Mouse (Mus musculus) monocyte, adult 2 months (primary cell): ENCODE measurements at regions not wholly inside any gene's neighbourhood (a gene's known extent, or its start where the extent isn't known, plus 50 kb on each side); places are given as distances from the start of the nearest gene placed in this dataset.
"Not testable (repeated sequence)": the region's sequence is repeated elsewhere in the genome, so short reads cannot be mapped to it uniquely, and the experiment has no call there.

Source experiments
- DNase-seq, 2 experiments: peaks; one replicate each; pipeline ENCODE4 v3.0.0; 2022; ENCODE audit warnings: low spot score in 2 of 2, low read depth in 1 of 2

DNA sequence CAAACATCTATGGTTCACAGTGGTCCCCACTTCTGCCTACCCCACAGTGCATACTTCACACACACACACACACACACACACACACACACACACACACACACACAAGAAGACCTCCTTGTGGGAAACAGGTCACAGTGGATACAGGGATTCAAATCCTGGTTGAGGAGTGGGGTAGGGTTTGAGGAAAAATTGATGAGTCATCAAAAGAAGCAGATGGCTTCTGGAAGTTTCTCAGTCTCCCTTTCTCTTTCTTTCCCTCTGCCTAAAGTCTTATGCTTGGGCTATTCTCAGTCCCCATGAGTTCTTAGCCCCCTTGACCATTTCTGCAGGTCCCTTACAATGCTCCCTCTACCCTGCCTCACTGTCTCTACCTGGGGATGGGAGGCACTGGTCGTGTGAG, 56.4 kb downstream of the Rassf10 start:
- no peak for DNase-seq

DNA sequence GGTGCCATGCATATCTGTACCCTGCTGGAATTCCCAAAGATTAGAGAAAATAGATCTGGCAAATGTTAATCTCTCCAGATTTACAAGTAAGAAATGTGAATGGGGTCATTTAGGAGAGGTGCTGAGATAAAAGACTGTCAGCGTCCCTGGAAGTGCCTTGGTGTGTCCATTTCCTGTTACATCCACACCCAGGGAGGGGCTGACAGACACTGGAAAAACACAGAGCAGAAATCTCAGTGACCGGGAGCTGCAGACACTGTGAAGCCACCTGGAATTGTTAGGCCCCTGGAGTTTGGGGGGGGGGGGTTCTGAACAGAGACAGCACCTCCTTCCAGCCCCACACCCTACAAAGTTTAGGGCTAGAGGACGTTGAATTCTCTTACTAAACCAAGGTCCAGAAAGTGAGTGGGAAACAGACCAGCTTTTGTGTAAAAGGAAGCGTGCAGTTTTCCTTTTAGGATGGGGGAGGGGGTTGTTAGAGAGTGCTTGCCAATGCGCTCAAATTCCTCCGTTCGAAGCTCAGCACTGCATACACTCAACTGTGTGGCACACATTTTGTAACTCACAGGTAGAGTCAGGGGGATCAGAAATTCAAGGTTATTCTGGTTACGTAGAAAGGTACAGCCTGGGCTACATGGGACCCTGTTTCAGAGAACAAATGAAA, 63.5 kb downstream of the Rassf10 start:
- DNase-seq: no peak

DNA sequence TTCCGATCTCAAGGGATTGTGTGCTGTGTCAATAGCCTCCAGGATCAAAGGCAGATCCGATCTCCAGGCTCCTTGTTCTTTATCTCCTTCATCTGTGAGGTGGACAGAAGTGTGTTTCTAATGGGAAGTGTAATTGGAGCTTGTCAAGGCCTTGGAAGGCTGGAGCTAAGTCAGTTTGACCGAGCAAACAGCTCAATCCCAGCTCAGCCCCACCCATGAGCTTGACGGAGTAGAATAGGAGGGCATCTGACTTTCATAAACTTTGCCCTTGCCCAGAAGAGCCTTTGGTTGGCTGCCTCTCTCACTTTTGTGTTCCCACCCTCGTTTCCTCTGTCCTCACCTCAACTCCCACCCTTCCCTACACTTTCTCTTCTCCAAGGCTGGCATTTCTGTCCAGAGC, 67.7 kb downstream of the Rassf10 start:
- no peak for DNase-seq

DNA sequence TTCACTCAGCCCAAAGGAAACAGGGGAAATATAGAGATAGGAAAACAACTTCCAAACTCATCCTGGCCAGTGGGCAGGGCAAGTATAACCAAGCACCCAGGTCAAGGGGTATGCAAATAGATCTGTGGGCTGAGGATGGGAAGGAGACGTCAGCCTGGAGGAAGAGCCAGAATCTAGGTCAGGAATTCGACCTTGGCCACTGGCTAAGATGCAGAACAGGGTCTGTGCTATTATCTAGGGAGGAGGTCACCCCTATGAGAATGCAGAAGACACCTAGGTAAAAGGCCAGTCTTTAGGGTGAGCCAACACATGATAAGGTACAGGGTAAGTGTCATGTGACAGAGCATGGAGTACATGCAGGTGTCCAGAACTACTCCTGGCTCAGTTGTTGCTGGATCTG, 68.8 kb downstream of the Rassf10 start:
- no peak for DNase-seq

DNA sequence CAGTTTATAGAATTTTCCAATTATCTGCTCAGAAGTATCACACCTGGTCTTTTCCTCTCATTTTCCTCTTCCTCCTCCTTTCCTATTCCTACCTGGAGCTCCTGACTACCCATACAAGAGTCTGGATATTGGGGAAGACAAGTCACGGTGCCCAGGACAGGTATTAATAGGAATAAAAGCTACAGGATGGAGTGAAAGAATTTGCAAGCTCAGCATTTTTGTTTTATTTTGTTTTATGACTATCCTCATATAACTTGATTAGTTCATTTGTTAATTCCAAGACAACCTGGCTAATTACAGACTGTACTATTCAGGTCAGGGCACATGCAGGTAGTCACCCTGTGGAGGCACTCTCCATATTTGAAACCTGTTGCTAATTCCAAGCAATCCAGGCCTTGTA, 72.0 kb downstream of the Rassf10 start:
- no peak for DNase-seq

DNA sequence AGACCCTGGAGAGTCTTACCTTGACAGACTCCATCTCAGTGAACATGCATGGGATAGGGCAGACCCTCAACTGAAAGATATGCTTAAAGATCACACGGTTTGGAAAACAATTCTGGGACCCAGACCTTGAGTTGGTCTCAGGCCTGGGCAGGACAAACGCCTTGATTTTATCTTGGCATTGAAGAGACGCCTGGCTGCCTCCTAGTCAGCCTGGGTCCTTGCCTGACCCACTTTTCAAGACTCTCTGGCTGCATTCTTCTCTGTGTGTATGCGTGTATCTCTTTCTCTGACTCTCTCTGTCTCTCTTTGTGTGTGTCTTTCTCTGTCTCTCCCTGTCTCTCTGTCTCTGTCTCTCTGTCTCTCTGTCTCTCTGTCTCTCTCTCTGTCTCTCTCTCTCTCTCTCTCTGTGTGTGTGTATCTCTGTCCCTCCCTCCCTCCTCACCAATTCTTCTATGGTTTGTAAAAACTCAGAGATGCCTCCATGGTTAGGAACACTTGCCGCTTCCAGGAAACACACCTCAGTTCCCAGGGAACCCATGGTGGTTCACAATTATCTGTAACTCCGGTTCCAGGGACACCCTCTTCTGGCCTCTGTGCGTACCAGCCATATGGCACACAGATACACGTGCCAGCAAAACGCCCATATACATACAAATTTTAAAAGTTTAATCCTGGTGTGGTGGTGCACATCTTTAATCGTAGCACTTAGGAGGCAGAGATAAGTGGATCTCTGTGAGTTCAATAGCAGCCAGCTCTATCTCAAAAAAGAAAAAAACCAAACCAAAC, 72.7 kb downstream of the Rassf10 start:
- no peak for DNase-seq

DNA sequence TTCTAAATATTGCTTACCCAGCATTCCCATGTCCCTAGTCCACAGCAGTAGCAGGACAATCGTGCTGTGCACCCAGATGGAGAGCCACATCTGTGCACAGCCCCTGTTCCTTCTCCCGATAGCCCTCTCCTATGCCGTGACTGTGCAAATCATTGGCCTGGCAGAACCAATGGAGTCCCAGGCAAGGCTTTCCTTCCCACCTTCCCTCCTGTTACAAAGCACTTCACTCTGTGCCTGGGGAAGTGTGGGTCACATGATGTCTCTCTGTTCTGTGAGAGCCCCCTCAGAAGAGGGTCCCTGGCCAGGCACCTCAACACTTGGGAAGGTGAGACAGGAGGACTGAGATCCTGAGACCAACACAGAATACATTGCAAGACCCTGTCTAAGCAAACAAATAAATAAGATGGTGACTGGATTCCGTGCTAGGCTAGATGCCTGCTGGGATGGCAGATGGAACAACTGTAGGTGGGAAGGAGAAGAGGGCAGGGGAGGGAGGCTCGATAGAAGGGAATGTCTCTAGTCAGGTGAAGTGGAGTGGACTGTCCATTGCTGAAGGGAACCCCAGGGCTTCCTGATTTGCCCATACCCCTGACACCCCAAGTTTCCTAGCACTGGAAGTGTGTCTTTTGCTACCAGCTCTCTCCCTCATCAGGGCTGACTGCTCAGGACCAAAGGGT, 73.5 kb downstream of the Rassf10 start:
- DNase-seq: no peak

DNA sequence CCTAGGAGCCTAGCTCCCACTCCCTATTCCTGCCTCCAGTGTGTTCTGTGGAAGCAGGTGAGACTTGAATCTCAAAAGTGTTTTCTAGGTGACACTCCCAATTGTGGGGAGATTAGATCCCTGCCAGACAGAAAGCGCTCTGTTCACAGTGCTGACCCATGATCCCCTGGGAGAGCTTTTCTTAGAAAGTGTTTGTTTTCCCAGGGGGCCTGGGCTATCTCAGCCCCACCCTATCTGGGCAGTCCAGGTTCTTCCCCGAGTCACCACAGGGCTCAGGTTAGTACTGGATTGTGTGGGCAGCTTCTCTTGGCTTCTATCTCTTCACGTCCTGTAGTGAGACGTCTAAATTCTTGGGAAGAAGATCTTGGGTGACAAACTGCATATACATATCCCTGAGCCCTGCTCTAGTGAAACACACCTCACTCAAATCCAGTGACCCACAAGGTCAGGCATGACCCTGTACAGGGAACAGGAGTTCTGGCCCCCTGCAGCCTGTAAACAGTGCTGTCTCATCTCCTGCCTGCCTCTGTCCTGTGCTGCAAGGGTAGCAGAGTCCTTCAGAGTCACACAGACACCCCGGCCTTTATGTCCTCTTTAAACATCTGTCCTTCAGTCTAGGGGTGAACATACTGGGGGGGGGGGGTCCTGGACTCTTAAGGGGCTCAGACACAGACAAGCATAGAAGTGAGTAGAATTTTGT, 76.4 kb downstream of the Rassf10 start:
- DNase-seq: no peak

DNA sequence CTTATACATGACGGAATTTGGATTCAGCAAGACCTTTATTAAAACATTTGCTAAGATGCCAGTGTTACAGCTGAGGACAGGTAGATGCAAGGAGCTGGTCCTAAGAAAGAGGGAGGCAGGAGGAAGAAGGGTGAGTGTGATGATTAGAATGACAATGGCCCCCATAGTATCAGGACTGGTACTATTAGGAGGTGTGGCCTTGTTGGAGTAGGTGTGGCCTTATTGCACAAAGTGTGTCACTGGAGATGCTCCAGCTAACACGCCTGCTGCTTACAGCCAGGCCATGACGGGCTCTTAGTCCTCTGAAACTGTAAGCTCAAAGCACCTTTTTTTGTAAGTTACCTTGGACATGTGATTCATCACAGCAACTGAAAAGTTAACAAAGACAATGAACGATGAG, 82.0 kb downstream of the Rassf10 start:
- no peak for DNase-seq

DNA sequence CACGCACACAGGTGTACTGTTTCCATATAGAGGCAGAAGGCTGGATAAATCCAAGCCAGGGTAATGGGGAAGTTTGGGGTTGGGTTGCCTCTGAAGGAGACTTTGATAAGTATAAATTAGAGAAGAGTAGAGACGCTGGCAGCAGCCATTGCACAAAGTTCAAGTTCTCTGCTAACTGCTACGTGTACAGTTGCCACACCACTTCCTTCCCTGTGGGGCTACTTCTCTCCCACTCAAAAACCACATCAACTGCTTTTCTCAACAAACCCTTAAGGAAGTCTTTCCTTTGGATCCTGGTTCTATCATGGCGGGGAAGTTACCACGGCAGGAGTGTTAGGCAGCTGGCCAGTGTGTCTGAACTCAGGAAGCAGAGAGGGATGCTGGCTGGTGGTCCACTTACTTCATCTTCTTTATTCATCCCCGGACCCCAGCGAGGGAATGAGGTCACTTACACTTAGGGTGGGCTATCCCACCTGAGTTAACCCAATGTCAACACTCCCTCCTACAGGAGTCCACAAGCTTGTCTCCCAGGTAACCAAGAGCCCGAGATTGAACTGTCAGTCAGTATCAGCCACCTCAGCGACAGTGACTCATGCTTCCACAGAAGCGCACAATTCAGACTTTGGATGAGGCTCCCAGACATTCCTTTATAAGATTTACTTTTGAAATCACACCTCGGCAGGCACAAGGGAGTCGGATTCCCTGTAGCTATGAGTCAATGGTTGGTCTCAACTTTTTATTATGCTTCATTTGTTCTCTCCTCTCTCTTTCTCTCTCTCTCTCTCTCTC, 84.3 kb downstream of the Rassf10 start:
- no peak for DNase-seq

DNA sequence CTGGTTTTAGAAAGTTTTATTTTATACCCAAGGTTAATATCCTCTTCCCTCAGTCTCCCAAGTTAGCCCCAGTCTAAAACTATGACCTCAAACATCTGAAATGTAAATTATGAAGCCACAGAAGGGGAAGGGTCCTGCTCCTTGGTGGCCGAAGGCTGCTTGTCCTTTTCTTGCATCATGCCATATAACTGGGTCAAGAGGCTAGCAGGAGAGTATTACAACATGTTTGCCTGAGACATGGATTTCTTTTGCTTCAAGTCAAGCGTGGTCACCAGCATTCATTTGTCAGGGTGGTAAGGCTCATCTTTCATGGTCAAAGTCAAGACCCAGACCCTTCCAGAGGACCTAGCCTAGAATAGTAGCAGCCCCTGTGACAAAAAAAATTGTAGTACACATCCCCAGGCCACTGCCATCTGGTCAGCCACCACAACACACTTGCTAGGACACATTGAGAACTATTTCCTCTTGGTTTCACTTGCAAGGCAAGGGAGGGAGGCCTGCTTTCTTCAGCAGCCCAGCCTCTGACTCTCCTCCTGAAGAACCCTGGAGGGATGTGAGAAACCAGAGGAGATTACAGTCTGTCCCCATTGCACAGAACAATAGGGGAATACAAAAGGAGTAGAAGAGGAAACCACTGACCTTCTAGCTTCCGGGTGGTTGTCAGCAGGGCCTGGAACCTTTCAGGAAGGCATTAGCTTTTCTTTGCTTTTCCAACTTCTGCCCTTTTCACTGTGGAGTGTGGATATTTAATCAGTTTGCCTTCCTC, 85.3 kb downstream of the Rassf10 start:
- DNase-seq: no peak

DNA sequence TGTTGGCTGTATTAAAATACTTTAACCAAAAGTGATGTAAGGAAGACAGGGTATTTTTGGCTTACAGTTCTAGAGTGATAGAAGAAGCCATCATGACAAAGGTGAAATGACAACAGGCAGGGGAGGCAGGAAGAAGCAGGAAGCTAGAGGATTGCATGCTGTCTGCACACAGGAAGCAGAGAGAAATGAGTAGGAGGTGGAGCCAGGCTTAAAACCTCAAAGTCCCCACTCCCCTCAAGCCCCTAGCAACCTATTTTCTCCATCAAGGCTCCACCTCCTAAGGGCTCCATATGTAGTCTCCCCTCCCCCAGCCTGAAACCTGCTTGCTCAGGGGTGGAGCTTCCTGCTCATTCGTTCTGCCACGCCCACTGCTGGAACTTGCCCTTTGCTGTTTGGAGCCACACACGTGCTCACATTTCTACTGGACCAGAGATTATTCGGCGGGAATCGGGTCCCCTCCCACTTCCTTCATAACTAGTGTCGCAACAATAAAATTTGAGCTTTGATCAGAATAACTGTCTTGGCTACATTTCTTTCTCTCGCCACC, 91.9 kb downstream of the Rassf10 start:
- DNase-seq: not testable (repeated sequence)

DNA sequence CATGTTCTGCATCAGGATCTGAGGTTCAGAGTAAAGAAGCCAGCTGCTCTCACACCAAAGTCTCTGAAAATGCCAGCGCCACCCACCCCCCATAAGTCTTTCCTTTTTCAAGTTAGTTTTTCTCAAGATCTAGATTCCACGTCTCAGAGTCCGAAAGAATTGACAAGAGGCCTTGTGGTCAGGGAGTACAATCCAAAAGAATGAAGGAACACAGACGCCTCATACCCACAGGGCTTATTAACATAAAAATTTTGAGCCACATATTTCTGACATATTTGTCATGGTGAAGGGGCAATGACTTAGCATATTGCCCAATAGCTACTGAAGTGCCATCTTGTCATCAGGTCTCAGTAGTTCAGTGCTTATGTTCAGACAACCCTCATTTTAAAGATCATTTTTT, 92.6 kb downstream of the Rassf10 start:
- no peak for DNase-seq

DNA sequence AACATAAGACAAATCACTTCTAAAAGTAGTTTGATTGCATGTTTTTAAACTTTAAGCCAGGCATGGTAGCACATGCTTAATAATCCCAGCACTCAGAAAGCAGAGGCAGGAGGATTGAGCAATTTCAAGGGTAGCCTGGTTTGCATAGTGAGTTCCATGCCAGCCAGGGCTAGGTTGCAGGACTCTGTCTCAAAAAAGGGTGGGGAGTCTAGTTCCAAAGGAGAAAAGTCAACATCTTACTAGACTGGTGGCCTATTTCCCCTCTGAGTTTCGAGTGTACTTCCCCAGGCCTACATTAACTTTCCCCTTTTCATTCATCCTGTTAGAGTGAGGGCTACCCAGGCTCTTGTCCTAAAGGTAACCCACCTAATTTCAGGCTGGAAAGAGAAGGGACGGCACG, 93.8 kb downstream of the Rassf10 start:
- no peak for DNase-seq

DNA sequence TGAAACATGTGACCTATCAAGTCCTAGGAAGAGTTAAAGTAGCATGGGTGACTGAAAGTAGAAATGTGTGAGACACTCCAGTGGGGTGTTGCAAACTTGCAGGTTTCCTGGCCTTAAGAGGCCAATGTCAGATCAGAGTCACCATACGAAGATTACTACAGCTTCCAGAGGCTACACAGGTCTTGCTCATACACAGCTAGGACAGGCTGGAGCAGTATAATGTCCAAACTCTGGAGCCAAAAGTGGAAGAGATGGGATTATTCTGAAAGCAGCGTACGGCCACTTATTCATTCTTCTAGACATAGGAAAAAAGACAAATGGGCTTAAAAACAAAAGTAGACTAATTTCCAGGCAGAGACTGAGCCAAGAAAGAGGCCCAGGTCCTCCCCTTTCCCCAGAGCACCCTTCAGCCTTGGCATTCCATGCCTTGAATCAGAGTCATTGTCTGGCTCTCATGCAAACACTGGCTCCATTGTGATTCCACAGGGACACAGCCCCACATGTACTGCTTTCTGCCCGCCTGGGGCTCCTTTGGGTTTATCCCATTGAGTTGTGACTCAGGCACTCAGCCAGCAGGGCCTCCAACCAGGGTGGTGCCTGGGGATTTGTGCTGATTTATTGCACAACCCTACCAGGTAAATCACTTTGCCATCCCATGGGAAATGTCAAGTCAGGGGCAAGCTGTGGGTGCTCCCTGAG, 94.5 kb downstream of the Rassf10 start:
- DNase-seq: no peak

DNA sequence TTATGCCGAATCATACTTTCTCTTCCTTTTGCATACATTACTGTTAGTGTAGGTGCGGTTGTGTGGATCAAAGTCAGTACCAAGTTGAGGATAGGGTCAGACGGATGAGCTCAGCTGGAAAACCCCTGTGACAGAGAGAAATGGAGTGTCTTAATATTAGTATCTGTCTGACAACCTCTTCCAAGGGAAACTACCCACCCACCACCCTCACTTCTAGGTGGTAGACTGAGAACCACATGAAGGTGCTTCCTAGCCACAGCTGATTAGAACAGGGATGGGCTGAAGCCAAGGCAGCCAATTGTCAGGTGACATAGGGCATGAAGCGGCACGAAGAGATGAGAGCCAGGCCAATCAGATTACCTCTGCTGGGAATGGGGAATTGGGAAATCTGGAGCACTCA, 95.7 kb downstream of the Rassf10 start:
- DNase-seq: no peak

DNA sequence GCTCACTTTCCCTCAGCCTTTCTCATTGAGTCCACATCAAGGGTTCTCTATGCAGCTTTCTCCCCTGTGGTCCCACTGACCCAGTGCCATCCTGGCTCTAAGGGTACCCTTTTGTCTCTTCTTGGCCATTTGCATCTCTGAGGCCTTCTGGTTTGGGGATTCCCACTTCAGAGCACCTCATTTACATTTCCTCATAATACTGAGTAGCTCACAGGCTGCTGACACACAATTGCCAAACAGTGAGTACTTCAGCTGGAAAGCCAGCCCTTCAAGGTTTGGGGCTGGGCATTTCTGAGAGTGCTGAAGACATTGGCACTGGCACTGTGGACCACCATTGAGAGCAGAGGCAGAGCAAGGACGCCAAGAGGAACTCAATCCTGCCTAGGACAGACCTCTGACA, 99.2 kb downstream of the Rassf10 start:
- no peak for DNase-seq

DNA sequence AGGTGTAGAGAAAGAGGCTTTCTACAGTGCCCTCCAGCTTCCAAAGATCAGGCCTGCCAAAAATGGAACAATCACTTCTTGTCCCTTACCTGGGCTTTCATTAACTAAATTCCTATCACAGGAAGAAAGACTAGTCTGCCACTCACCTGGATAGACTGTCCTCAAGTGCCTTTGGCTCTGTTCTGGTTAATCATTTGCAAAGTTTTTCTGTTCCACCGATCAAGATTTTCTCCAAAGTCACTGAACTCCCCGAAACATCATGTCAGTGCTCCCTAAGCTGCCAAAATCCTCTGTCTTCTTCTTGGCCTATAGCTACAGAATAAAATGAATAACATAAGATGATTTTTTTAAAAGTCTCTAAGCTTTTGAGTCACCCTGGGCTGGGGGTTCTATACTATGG, 102.7 kb downstream of the Rassf10 start:
- DNase-seq: no peak

DNA sequence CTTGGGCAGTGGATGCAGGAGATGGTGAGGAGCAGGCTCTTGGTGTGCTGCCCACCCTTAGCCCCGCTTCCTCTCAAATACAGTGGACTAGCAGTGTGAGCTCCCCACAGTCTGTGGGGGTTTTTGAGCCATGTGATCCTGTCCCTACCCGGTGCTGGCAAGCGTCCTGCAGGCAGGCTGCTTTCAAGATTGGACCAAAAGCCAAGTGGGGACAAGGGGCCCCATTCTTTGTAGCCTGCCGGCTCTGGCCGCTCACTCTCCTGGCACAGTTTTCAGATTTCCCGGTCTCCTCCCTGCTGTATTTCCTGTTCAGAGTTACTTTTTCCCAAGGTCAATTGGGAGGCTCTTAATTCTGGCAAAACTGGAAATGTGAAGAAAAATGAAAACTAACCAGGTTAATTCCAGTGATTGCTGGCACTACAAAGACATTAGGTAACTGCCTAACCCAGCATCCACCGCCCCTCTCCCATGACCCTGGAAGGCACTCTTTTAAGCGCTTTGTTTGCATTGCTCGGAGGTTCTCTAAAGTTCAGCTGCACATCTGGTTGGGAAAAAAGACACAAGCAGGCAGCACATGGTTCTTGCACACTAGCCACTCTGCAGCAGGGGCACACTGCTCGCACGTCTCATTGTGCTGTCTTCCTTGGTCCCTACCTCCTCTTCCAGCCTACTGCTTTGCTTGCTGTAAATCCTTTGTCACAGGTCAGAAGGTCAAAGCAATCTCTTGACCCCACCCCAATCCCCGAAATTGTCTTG, 105.6 kb downstream of the Rassf10 start:
- DNase-seq: no peak
